Mouse (Mus musculus): ENCODE data around the gene Kmt2b. TPM values are rescaled to one million over a fixed set of nuclear protein-coding genes. Genes with fewer than 3 reads are reported as not detected.

Kmt2b gene
- polyA plus RNA-seq, 1 experiment from 2014 or later: 13.6 TPM

DNA sequence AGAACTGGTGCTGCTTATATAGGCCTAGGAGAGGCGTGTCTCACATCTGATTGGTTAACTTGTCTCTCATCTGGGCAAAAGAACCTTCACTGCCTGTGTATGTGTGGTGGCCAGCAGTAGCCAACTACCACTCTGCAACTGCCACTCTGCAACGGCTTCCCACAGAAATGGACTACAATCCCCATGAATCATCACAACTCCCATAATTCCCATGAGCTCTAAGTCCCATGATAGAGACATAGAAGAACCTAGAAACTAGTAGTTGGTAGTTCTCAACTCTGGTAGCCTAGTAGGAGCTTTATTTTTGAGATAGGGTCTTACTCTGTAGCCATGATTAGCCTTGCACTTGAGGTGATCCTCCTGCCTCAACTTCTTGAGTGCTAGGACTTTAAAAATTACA, 38.6 kb downstream of the Kmt2b start:
- Histone ChIP-seq H3K36me3 (ENCODE audit: control insufficient read depth, insufficient read depth, low read length) (peaks cover 13% of the 10 kb centered on the region; the same call in 1 of the 2 replicates), H3K9me3 (ENCODE audit: control insufficient read depth, low read length) (no peaks in the 10 kb centered on the region), H3K27me3 (ENCODE audit: control insufficient read depth, insufficient read depth, low read length) (no peaks in the 10 kb centered on the region), H3K4me2 (ENCODE audit: low read depth, low read length) (no peak overlapping the region), H3K4me3 (ENCODE audit: low read depth, low read length) (no peak overlapping the region), H3K27ac (ENCODE audit: low read depth, low read length) (no peak overlapping the region), H3K4me1 (ENCODE audit: control insufficient read depth, insufficient read depth, low read length) (peaks cover 13% of the 10 kb centered on the region), H3K9ac (replicated peaks; ENCODE audit: low read depth, low read length) (no peak overlapping the region)
- WGBS: 88% methylated on average over 2 of the region's 2 CpGs
- no peak for ATAC-seq (ENCODE audit: low read depth)

GRCm38 (mm10) chr7:30544327-30544726, 44.2 kb downstream of the Kmt2b start:
- no peak for ATAC-seq (ENCODE audit: low read depth)
- no peaks in the 10 kb centered on the region for H3K9me3 ChIP-seq (ENCODE audit: control insufficient read depth, low read length)
- H3K4me2 ChIP-seq (ENCODE audit: low read depth, low read length): no peak overlapping the region

GRCm38 (mm10) chr7:30540572-30540971, 48.0 kb downstream of the Kmt2b start:
- ATAC-seq (ENCODE audit: low read depth): no peak
- Histone ChIP-seq H3K4me2 (ENCODE audit: low read depth, low read length) (no peak overlapping the region), H3K4me1 (ENCODE audit: control insufficient read depth, insufficient read depth, low read length) (peaks cover 4% of the 10 kb centered on the region), H3K4me3 (ENCODE audit: low read depth, low read length) (no peak overlapping the region), H3K27ac (ENCODE audit: low read depth, low read length) (no peak overlapping the region), H3K9ac (replicated peaks; ENCODE audit: low read depth, low read length) (no peak overlapping the region), H3K9me3 (ENCODE audit: control insufficient read depth, low read length) (no peaks in the 10 kb centered on the region), H3K27me3 (ENCODE audit: control insufficient read depth, insufficient read depth, low read length) (no peaks in the 10 kb centered on the region), H3K36me3 (ENCODE audit: control insufficient read depth, insufficient read depth, low read length) (peaks cover 12% of the 10 kb centered on the region; the same call in 1 of the 2 replicates)
- WGBS: 87% methylated on average over 7 of the region's 7 CpGs

More at GRCm38 (mm10) chr7:30544327-30544726, 44.2 kb downstream of the Kmt2b start:
- Histone ChIP-seq H3K4me1 (ENCODE audit: control insufficient read depth, insufficient read depth, low read length) (no peaks in the 10 kb centered on the region), H3K9ac (replicated peaks; ENCODE audit: low read depth, low read length) (no peak overlapping the region), H3K27me3 (ENCODE audit: control insufficient read depth, insufficient read depth, low read length) (no peaks in the 10 kb centered on the region), H3K4me3 (ENCODE audit: low read depth, low read length) (no peak overlapping the region), H3K36me3 (ENCODE audit: control insufficient read depth, insufficient read depth, low read length) (peaks cover 17% of the 10 kb centered on the region), H3K27ac (ENCODE audit: low read depth, low read length) (no peak overlapping the region)
- WGBS: 92% methylated on average over 2 of the region's 2 CpGs

- H3K4me3 ChIP-seq (ENCODE audit: low read depth, low read length): peak within 1 kb of the TSS; percentile 92
- peak within 1 kb of the TSS; percentile 86 for H3K4me2 ChIP-seq (ENCODE audit: low read depth, low read length)
- H3K4me1 ChIP-seq (ENCODE audit: control insufficient read depth, insufficient read depth, low read length): peaks cover 34% of the 10 kb centered on the region
- WGBS: 1% methylated on average over 65 of the region's 84 CpGs
- peak; percentile 91 for ATAC-seq (ENCODE audit: low read depth)
- H3K9ac ChIP-seq (replicated peaks; ENCODE audit: low read depth, low read length): peak within 1 kb of the TSS; percentile 95
- H3K27me3 ChIP-seq (ENCODE audit: control insufficient read depth, insufficient read depth, low read length): no peaks in the 10 kb centered on the region
- H3K27ac ChIP-seq (ENCODE audit: low read depth, low read length): peak within 1 kb of the TSS; percentile 90
- peaks cover 26% of the 10 kb centered on the region for H3K36me3 ChIP-seq (ENCODE audit: control insufficient read depth, insufficient read depth, low read length)
- H3K9me3 ChIP-seq (ENCODE audit: control insufficient read depth, low read length): no peaks in the 10 kb centered on the region
Measured at GRCm38 (mm10) chr7:30534633-30535577, 53.6 kb downstream of the Kmt2b start, which contains the start of gene Arhgap33. Arhgap33 (minus strand) TSS chr7:30535060.

DNA sequence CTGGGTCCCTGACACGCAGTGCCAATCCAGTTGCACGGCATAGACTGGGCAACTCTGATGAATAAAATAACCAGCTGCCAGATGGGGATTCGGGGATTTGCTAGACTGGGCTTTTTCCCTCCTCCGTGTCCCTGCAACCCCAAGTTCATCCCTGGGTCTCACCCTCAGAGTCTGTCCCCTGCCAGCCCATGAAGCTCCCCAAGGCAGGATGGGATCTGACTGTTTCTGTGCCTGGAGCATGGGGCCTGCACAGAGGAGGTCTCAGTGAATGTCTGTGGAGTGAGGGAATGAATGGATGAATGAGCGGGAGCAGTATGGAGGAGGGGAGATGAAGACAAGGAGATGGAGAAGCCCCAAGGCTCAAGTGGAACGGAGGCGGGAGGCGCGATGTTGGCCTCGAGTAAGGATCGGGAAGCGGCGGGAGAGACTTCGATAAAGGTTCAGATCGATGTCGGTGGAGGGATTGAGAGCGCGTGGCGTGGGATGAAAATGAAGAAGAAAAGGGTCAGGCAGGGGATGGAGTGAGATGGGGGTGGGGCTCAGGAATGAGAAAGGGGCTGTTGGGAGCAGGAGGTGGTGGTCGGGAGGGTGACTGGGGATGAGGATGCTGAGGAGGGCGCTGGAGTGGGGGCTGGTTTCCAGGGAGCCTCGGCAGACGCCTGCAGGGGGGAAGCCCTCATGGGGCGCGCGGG, 54.4 kb downstream of the Kmt2b start:
- Histone ChIP-seq H3K36me3 (ENCODE audit: control insufficient read depth, insufficient read depth, low read length) (peaks cover 35% of the 10 kb centered on the region), H3K4me3 (ENCODE audit: low read depth, low read length) (peak overlapping the region; percentile 92)
- 3% methylated on average over 23 of the region's 26 CpGs for WGBS

GRCm38 (mm10) chr7:30532931-30533330, 55.6 kb downstream of the Kmt2b start:
- Histone ChIP-seq H3K27me3 (ENCODE audit: control insufficient read depth, insufficient read depth, low read length) (no peaks in the 10 kb centered on the region), H3K4me1 (ENCODE audit: control insufficient read depth, insufficient read depth, low read length) (peaks cover 34% of the 10 kb centered on the region), H3K36me3 (ENCODE audit: control insufficient read depth, insufficient read depth, low read length) (peaks cover 46% of the 10 kb centered on the region), H3K9ac (replicated peaks; ENCODE audit: low read depth, low read length) (peak overlapping the region; percentile 2; the same call in 1 of the 2 replicates), H3K9me3 (ENCODE audit: control insufficient read depth, low read length) (no peaks in the 10 kb centered on the region), H3K4me3 (ENCODE audit: low read depth, low read length) (peak overlapping the region; percentile 92), H3K27ac (ENCODE audit: low read depth, low read length) (no peak overlapping the region), H3K4me2 (ENCODE audit: low read depth, low read length) (peak overlapping the region; percentile 86)
- ATAC-seq (ENCODE audit: low read depth): no peak
- WGBS: 9% methylated on average over 8 of the region's 8 CpGs

More for the DNA sequence above, 54.4 kb downstream of the Kmt2b start:
- Histone ChIP-seq H3K4me2 (ENCODE audit: low read depth, low read length) (peak overlapping the region; percentile 86), H3K27ac (ENCODE audit: low read depth, low read length) (peak overlapping the region; percentile 90), H3K9ac (replicated peaks; ENCODE audit: low read depth, low read length) (peak overlapping the region; percentile 95), H3K27me3 (ENCODE audit: control insufficient read depth, insufficient read depth, low read length) (no peaks in the 10 kb centered on the region), H3K4me1 (ENCODE audit: control insufficient read depth, insufficient read depth, low read length) (peaks cover 34% of the 10 kb centered on the region), H3K9me3 (ENCODE audit: control insufficient read depth, low read length) (no peaks in the 10 kb centered on the region)
- ATAC-seq (ENCODE audit: low read depth): peak; percentile 55

DNA sequence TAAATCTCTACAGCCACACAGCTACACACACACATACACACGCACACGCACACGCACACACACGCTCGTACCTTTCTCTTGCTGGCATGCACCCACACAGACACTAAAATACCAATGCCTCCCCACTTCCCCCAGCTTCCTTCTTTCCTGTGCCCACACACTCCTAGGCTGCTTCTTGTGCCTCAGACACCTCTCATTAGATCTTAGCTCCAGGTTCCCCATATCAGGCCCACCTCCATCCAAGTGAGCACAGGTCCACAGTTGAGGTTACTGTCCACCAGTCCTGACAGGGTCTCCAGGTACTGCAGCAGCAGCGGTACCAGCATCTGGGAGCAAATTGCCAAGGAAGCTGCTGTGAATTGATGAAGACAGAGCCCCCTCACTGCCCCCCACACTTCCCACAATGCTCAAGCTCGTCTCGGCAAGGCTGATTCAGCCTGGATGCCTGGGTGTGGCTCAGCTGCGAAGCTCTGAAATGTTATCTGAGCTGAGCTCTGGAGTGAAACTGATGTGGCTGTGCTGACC, 57.2 kb downstream of the Kmt2b start:
- H3K4me1 ChIP-seq (ENCODE audit: control insufficient read depth, insufficient read depth, low read length): peaks cover 34% of the 10 kb centered on the region
- H3K27me3 ChIP-seq (ENCODE audit: control insufficient read depth, insufficient read depth, low read length): no peaks in the 10 kb centered on the region
- peak overlapping the region; percentile 16; the same call in 1 of the 2 replicates for H3K4me2 ChIP-seq (ENCODE audit: low read depth, low read length)
- H3K36me3 ChIP-seq (ENCODE audit: control insufficient read depth, insufficient read depth, low read length): peaks cover 61% of the 10 kb centered on the region
- WGBS: 88% methylated on average over 9 of the region's 9 CpGs
- ATAC-seq (ENCODE audit: low read depth): no peak
- H3K9me3 ChIP-seq (ENCODE audit: control insufficient read depth, low read length): no peaks in the 10 kb centered on the region
- peak overlapping the region; percentile 16; the same call in 1 of the 2 replicates for H3K9ac ChIP-seq (replicated peaks; ENCODE audit: low read depth, low read length)
- no peak overlapping the region for H3K27ac ChIP-seq (ENCODE audit: low read depth, low read length)
- no peak overlapping the region for H3K4me3 ChIP-seq (ENCODE audit: low read depth, low read length)

DNA sequence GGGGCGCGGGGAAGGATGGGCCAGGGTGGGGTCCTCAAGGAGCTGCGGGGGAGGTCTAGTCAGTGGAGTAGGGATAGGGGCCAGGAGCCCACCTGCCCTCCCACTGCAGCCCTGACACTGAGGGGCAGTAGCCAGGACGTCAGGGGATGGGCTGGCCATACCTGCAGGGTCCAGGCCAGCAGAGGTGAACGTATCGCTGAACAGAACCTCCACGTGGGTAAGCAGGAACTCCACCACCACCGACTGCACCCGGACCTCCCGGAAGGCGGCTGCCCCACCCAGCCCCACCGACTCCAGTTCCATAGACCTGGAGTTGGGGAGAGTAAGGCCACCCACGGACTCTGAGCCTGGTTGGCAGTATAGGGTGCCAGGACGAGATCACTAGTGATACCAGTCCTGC, 61.5 kb downstream of the Kmt2b start:
- Histone ChIP-seq H3K4me1 (ENCODE audit: control insufficient read depth, insufficient read depth, low read length) (peaks cover 9% of the 10 kb centered on the region), H3K36me3 (ENCODE audit: control insufficient read depth, insufficient read depth, low read length) (peaks cover 92% of the 10 kb centered on the region), H3K9me3 (ENCODE audit: control insufficient read depth, low read length) (no peaks in the 10 kb centered on the region), H3K4me2 (ENCODE audit: low read depth, low read length) (no peak overlapping the region), H3K9ac (replicated peaks; ENCODE audit: low read depth, low read length) (no peak overlapping the region), H3K27ac (ENCODE audit: low read depth, low read length) (no peak overlapping the region), H3K4me3 (ENCODE audit: low read depth, low read length) (no peak overlapping the region), H3K27me3 (ENCODE audit: control insufficient read depth, insufficient read depth, low read length) (no peaks in the 10 kb centered on the region)
- ATAC-seq (ENCODE audit: low read depth): no peak
- 81% methylated on average over 14 of the region's 14 CpGs for whole genome bisulfite sequencing

Data from neural tube, embryonic 14.5 days (tissue).